Mouse (Mus musculus) forebrain, embryonic 10.5 days (tissue): ENCODE results near the gene Atp9a. TPM values are rescaled to one million over a fixed set of nuclear protein-coding genes. Genes with fewer than 3 reads are reported as not detected.

Experiments used
- DNase-seq: peaks from one replicate; pipeline ENCODE4 v3.0.0-alpha.2; 2017; ENCODE audit warnings: low spot score; ENCODE audit errors: extremely low spot score
- H3K27ac ChIP-seq: fragments of 300-500 bp; sonication (generic); 2 replicates; pipeline ENCODE4 v1.5.1; 2016; ENCODE audit warnings: mild to moderate bottlenecking
- H3K27me3 ChIP-seq: fragments of 300-500 bp; sonication (generic); 2 replicates; pipeline ENCODE4 v1.6.1; 2016; ENCODE audit warnings: mild to moderate bottlenecking; ENCODE audit not compliant: poor library complexity, severe bottlenecking
- H3K36me3 ChIP-seq: fragments of 300-500 bp; sonication (generic); replicated peaks from 2 replicates; pipeline ENCODE4 v1.6.1; 2016; ENCODE audit warnings: mild to moderate bottlenecking, moderate library complexity
- H3K4me1 ChIP-seq: fragments of 300-500 bp; sonication (generic); 2 replicates; pipeline ENCODE4 v1.6.1; 2016
- H3K4me3 ChIP-seq: fragments of 300-500 bp; sonication (generic); 2 replicates; pipeline ENCODE4 v1.5.1; 2016; ENCODE audit warnings: mild to moderate bottlenecking, moderate library complexity
- H3K9me3 ChIP-seq: fragments of 300-500 bp; sonication (generic); 2 replicates; pipeline ENCODE4 v1.6.1; 2016; ENCODE audit warnings: mild to moderate bottlenecking, moderate library complexity
- WGBS: fragments of 180-500 bp; shearing (Covaris S2); methylation state at CpG from one replicate; pipeline ENCODE4 v1.1.7; 2016; 5-methylcytosine and 5-hydroxymethylcytosine counted together
- polyA plus RNA-seq: library from polyadenylated mRNA; unstranded; fragments of >200 nt; fragmentation: Nextera tagmentation; extraction: Ambion mirVana; gene quantifications from 2 replicates; pipeline ENCODE4 v1.2.1, GENCODE M21; 2016

The Atp9a gene
- polyA plus RNA-seq, 1 experiment from 2014 or later, result 8.7 TPM

DNA sequence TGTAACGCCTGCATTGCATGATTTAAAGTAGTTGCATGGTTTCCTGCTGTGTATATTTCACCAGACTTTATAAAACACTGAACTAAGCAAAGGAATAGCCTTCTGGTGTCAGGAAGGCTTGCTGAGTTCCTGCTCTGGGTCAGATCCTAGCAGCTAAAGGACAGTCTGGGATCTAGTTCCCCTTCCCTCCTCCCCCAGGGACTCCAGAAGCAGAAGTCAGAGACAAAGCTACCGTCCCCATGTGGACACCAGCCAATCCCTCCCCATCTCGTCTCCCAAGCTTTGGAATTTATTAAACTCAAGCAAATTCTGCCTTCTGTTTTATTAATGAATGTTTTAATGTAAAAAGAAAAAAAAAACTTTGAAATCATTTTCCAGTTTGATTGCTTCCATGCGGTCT is 117.1 kb downstream of the Atp9a start:
- Histone ChIP-seq H3K27me3 (no peaks in the 10 kb centered on the region), H3K9me3 (peaks cover 4% of the 10 kb centered on the region; the same call in 1 of the 2 replicates), H3K27ac (no peak overlapping the region), H3K4me3 (no peak overlapping the region), H3K4me1 (peaks cover 22% of the 10 kb centered on the region), H3K36me3 (no peaks in the 10 kb centered on the region)
- WGBS, result 86% methylated on average over 4 of the region's 4 CpGs
- no peak for DNase-seq

DNA sequence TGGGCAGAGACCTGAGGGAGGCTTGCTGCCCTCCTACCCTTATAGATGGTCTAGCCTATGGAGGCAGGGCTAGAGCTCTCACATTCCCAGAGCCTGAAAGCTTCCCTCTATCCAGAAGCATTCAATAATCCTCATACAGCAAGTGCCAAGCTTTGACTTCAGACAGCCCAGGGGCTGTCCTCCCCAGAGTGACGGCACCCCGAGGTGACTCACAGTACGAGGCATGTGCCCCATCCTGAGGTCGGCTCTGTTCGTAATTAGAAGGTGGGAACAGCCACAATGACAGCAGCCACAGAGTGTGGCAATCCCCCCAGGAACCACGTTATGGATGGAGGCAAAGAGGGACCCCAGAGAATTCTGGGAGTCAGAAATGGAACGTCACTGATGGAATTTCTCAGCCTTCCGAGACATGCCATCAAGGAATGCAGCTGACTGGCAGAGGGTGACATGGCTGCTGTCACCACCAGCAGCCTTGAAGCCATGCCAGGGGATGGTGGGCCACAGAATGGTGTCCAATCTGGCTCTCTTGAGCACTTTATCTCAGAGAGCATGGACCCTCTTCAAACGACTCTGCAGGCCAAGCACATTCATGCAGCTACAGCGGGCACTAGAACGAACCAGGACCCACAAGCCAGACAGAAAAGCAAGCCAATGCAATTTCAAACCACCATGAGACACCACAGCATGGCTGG is 121.0 kb downstream of the Atp9a start:
- H3K4me3 ChIP-seq, result no peak overlapping the region
- no peaks in the 10 kb centered on the region for H3K36me3 ChIP-seq
- no peaks in the 10 kb centered on the region for H3K27me3 ChIP-seq
- H3K4me1 ChIP-seq, result peaks cover 25% of the 10 kb centered on the region
- H3K27ac ChIP-seq, result no peak overlapping the region
- H3K9me3 ChIP-seq, result peaks cover 4% of the 10 kb centered on the region; the same call in 1 of the 2 replicates
- DNase-seq, result no peak
- WGBS, result 81% methylated on average over 11 of the region's 11 CpGs

DNA sequence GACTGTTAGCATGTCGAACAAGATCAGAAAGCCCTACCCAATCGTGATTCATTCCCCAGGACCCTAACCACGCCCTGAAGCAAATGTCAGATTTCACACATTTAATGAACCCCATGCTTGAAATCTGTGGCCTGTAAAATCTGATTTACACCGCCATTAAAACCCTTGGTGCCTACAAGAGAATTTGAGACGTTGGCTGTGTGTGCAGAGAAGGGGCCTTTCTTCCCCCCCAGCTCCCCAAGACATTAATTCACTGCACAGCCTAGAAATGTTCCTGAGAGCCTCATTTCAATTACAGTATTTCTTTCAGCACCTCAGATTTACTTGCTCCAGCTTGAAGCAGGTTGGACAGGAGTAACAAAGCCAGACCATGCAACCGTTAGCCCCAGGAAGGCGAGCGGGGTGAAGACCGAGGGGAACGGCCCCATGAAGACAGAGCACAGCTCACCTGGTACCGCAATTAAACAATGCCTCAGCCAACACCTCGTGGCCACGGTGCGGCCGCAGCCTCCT is 123.9 kb downstream of the Atp9a start:
- Histone ChIP-seq H3K9me3 (no peaks in the 10 kb centered on the region), H3K36me3 (no peaks in the 10 kb centered on the region), H3K27me3 (no peaks in the 10 kb centered on the region), H3K4me3 (no peak overlapping the region), H3K4me1 (peaks cover 30% of the 10 kb centered on the region), H3K27ac (no peak overlapping the region)
- WGBS, result 86% methylated on average over 15 of the region's 15 CpGs
- DNase-seq, result no peak

DNA sequence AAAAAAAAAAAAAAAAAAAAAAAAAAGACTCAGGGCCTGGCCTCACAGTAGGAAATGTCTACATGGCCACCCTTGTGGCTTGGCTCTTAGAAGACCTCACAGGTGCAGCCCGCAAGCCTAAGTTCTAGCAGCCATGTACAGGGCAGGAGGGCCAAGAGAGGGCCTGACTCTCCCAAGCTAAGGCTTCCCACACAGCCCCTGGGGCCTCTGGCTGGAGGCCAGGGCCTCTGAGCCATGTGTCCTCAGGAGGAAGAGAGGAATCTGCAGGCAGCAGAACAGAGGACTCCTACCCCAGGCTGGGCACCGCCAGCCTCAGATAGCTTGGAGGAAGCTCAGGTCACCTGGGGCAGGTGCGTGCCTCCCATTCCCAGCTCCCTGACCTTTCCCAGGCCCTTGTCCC is 127.0 kb downstream of the Atp9a start:
- H3K27ac ChIP-seq, result no peak overlapping the region
- H3K36me3 ChIP-seq, result no peaks in the 10 kb centered on the region
- no peaks in the 10 kb centered on the region for H3K27me3 ChIP-seq
- H3K9me3 ChIP-seq, result no peaks in the 10 kb centered on the region
- peaks cover 35% of the 10 kb centered on the region for H3K4me1 ChIP-seq
- no peak for DNase-seq
- 85% methylated on average over 3 of the region's 3 CpGs for WGBS
- no peak overlapping the region for H3K4me3 ChIP-seq

GRCm38 (mm10) chr2:168614170-168614872 is 127.9 kb downstream of the Atp9a start:
- WGBS, result 83% methylated on average over 18 of the region's 18 CpGs
- Histone ChIP-seq H3K27ac (no peak overlapping the region), H3K4me3 (no peak overlapping the region)

DNA sequence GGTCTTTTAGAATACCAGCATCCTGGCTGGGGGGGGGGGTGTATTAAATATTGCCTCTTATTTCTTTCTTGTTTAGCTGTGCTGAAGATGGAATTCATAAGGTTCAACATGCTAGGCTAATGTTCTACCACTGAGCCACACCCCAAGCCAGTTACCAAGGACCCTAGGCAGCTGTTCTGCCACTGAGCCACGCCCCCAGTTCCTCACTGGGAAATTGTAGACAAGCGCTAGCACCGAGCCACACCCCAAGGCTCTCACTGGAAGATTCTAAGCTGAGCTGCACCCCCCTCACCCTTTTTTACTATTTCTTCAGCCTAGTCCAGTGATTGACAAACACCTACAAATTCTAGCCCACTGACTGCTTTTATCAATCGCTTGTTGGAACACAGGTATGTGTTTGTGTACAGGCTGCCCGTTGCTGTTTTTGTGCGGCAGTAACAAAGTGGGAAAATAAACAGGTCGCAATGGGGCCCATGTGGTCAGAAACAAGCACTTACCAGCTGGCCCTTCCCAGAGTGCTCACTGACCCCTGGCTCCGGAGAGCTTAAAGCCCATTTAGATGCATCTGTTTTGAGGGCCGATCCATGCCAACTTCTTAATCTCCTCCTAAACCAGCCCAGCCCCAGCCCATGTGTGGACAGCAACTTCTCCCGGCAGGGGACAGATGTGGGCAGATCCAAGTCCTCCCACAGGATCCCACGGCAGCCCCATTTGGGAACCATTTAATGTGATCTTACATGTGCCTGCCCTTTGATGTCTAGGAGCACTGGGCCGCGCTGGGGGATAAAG is 128.9 kb downstream of the Atp9a start:
- 55% methylated on average over 13 of the region's 13 CpGs for WGBS
- DNase-seq, result no peak
- H3K4me3 ChIP-seq, result no peak overlapping the region
- 0 out of 2 replicates have a peak, but pooled peaks cover 4% of the 10 kb centered on the region for H3K27me3 ChIP-seq
- peak overlapping the region; percentile 17; the same call in 1 of the 2 replicates for H3K27ac ChIP-seq
- H3K4me1 ChIP-seq, result peaks cover 44% of the 10 kb centered on the region
- no peaks in the 10 kb centered on the region for H3K9me3 ChIP-seq
- H3K36me3 ChIP-seq, result no peaks in the 10 kb centered on the region

More at GRCm38 (mm10) chr2:168614170-168614872, 127.9 kb downstream of the Atp9a start:
- no peak for DNase-seq
- Histone ChIP-seq H3K9me3 (no peaks in the 10 kb centered on the region), H3K27me3 (no peaks in the 10 kb centered on the region), H3K4me1 (peaks cover 44% of the 10 kb centered on the region), H3K36me3 (no peaks in the 10 kb centered on the region)

- 90% methylated on average over 3 of the region's 3 CpGs for WGBS
Observed at GRCm38 (mm10) chr2:168610941-168611340, 131.3 kb downstream of the Atp9a start.

DNA sequence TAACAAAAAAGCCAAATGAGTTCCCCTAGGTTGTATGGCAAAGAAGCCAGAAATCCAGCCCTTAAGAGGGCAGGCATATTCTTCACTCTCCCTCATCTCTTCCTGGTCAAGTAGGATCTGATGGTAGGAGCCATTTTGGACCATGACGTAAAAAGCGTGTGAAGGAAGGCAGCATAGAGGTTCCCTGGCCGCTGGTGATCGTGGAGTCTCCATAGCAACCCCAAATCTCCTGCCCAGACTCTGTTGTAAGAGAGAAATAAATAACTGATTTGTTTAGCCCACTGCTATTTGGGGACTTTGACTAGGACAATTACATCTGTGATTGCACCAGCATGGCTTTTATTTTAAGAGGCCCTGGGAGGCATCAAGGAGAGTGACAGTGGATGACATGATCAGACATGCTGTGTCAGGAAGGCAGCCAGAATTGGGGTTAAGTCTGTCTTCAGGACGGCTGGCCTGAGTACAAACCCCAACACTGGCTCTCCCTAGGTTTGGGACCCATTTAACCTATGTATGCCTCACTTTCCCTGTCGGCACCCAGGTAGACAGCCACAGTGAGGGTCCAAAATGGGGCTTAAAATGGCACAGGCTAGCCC is 132.5 kb downstream of the Atp9a start:
- no peak overlapping the region for H3K27ac ChIP-seq
- peaks cover 31% of the 10 kb centered on the region for H3K4me1 ChIP-seq
- H3K4me3 ChIP-seq, result no peak overlapping the region
- peaks cover 15% of the 10 kb centered on the region; the same call in 1 of the 2 replicates for H3K27me3 ChIP-seq
- 78% methylated on average over 6 of the region's 6 CpGs for WGBS
- H3K36me3 ChIP-seq, result no peaks in the 10 kb centered on the region
- DNase-seq, result no peak
- H3K9me3 ChIP-seq, result no peaks in the 10 kb centered on the region

More at GRCm38 (mm10) chr2:168610941-168611340, 131.3 kb downstream of the Atp9a start:
- Histone ChIP-seq H3K27ac (0 out of 2 replicates have a peak overlapping the region, but pooled peaks have one; percentile 35), H3K36me3 (no peaks in the 10 kb centered on the region), H3K9me3 (no peaks in the 10 kb centered on the region), H3K4me3 (no peak overlapping the region), H3K27me3 (0 out of 2 replicates have a peak, but pooled peaks cover 5% of the 10 kb centered on the region), H3K4me1 (peaks cover 28% of the 10 kb centered on the region)
- DNase-seq, result no peak

GRCm38 (mm10) chr2:168608125-168608564 is 134.1 kb downstream of the Atp9a start:
- H3K9me3 ChIP-seq, result no peaks in the 10 kb centered on the region
- no peaks in the 10 kb centered on the region for H3K36me3 ChIP-seq
- 66% methylated on average over 9 of the region's 9 CpGs for WGBS
- DNase-seq, result no peak
- no peak overlapping the region for H3K4me3 ChIP-seq
- peaks cover 31% of the 10 kb centered on the region for H3K27me3 ChIP-seq
- H3K27ac ChIP-seq, result no peak overlapping the region
- peaks cover 24% of the 10 kb centered on the region for H3K4me1 ChIP-seq

- Histone ChIP-seq H3K9me3 (no peaks in the 10 kb centered on the region), H3K36me3 (no peaks in the 10 kb centered on the region), H3K27ac (no peak overlapping the region), H3K4me3 (no peak overlapping the region), H3K27me3 (peaks cover 66% of the 10 kb centered on the region), H3K4me1 (peaks cover 40% of the 10 kb centered on the region)
- WGBS, result 48% methylated on average over 16 of the region's 16 CpGs
- no peak for DNase-seq
Observed at GRCm38 (mm10) chr2:168604655-168605070, 137.5 kb downstream of the Atp9a start.

GRCm38 (mm10) chr2:168602387-168602741 is 139.8 kb downstream of the Atp9a start:
- Histone ChIP-seq H3K4me3 (no peak overlapping the region), H3K27ac (no peak overlapping the region), H3K27me3 (peaks cover 84% of the 10 kb centered on the region), H3K36me3 (no peaks in the 10 kb centered on the region), H3K9me3 (no peaks in the 10 kb centered on the region), H3K4me1 (peaks cover 33% of the 10 kb centered on the region)
- 28% methylated on average over 12 of the region's 12 CpGs for WGBS
- no peak for DNase-seq
